Mouse (Mus musculus): ENCODE data around the gene Col6a4. TPM values are rescaled to one million over a fixed set of nuclear protein-coding genes. Genes with fewer than 3 reads are reported as not detected.

Col6a4 gene
- polyA plus RNA-seq, 1 experiment = 0.01 TPM

GRCm38 (mm10) chr9:106101166-106101565 lies 4.6 kb upstream of the Col6a4 start:
- Histone ChIP-seq H3K36me3 (ENCODE audit: control insufficient read depth, insufficient read depth) (no peaks in the 10 kb centered on the region), H3K79me2 (ENCODE audit: control insufficient read depth, insufficient read depth) (no peaks in the 10 kb centered on the region), H3K4me3 (no peak overlapping the region), H3ac (ENCODE audit: control insufficient read depth, insufficient read length) (no peak overlapping the region), H3K4me2 (ENCODE audit: low read depth) (no peak overlapping the region), H3K27me3 (ENCODE audit: control insufficient read depth, insufficient read depth, insufficient read length) (peaks cover 7% of the 10 kb centered on the region)
- TF ChIP-seq TCF12 (IDR thresholded peaks at IDR 0.05; ENCODE audit: insufficient read depth, poor library complexity, severe bottlenecking) (no peak), MAX (IDR thresholded peaks at IDR 0.05; ENCODE audit: low read depth) (no peak), CEBPB (IDR thresholded peaks at IDR 0.05; ENCODE audit: insufficient read depth, poor library complexity, severe bottlenecking) (no peak), POLR2AphosphoS2 (IDR thresholded peaks at IDR 0.05; ENCODE audit: insufficient read length, low read depth) (no peak), REST (IDR thresholded peaks at IDR 0.05; ENCODE audit: insufficient read depth, insufficient read length) (no peak), TCF3 (IDR thresholded peaks at IDR 0.05; ENCODE audit: insufficient read length, low read depth) (no peak), MYOG (IDR thresholded peaks at IDR 0.05; ENCODE audit: control insufficient read depth in 1 of 3, insufficient read depth in 1 of 3, insufficient read length in 2 of 3, low read depth in 2 of 3) (no peak), SRF (IDR thresholded peaks at IDR 0.05; ENCODE audit: control insufficient read depth, insufficient read length, low read depth) (no peak), E2F4 (IDR thresholded peaks at IDR 0.05; ENCODE audit: insufficient read depth) (no peak)

- no peak overlapping the region for H3K4me2 ChIP-seq (ENCODE audit: low read depth)
- no peak overlapping the region for H3K4me3 ChIP-seq
- H3ac ChIP-seq (ENCODE audit: control insufficient read depth, insufficient read length) = no peak overlapping the region
- TF ChIP-seq TCF3 (IDR thresholded peaks at IDR 0.05; ENCODE audit: insufficient read length, low read depth) (no peak), SRF (IDR thresholded peaks at IDR 0.05; ENCODE audit: control insufficient read depth, insufficient read length, low read depth) (no peak), E2F4 (IDR thresholded peaks at IDR 0.05; ENCODE audit: insufficient read depth) (no peak), MAX (IDR thresholded peaks at IDR 0.05; ENCODE audit: low read depth) (no peak), POLR2AphosphoS2 (IDR thresholded peaks at IDR 0.05; ENCODE audit: insufficient read length, low read depth) (no peak), CEBPB (IDR thresholded peaks at IDR 0.05; ENCODE audit: insufficient read depth, poor library complexity, severe bottlenecking) (no peak), POLR2A (IDR thresholded peaks at IDR 0.05; ENCODE audit: insufficient read length, low read depth) (no peak), MYOG (IDR thresholded peaks at IDR 0.05; ENCODE audit: control insufficient read depth in 1 of 3, insufficient read depth in 1 of 3, insufficient read length in 2 of 3, low read depth in 2 of 3) (no peak), MYOD1 (IDR thresholded peaks at IDR 0.05; ENCODE audit: control insufficient read depth in 1 of 3, insufficient read length in 2 of 3, low read depth in 2 of 3) (no peak), REST (IDR thresholded peaks at IDR 0.05; ENCODE audit: insufficient read depth, insufficient read length) (no peak), TCF12 (IDR thresholded peaks at IDR 0.05; ENCODE audit: insufficient read depth, poor library complexity, severe bottlenecking) (no peak), USF1 (IDR thresholded peaks at IDR 0.05; ENCODE audit: low read depth) (no peak)
- H3K79me2 ChIP-seq (ENCODE audit: control insufficient read depth, insufficient read depth) = no peaks in the 10 kb centered on the region
- H3K27me3 ChIP-seq (ENCODE audit: control insufficient read depth, insufficient read depth, insufficient read length) = peaks cover 7% of the 10 kb centered on the region
- no peaks in the 10 kb centered on the region for H3K36me3 ChIP-seq (ENCODE audit: control insufficient read depth, insufficient read depth)
Measured at GRCm38 (mm10) chr9:106100262-106100661, 3.7 kb upstream of the Col6a4 start.

- no peak for TF ChIP-seq SRF (IDR thresholded peaks at IDR 0.05; ENCODE audit: control insufficient read depth, insufficient read length, low read depth)
- no peak for TF ChIP-seq CEBPB (IDR thresholded peaks at IDR 0.05; ENCODE audit: insufficient read depth, poor library complexity, severe bottlenecking)
- no peak for TF ChIP-seq E2F4 (IDR thresholded peaks at IDR 0.05; ENCODE audit: insufficient read depth)
- TF ChIP-seq MAX (IDR thresholded peaks at IDR 0.05; ENCODE audit: low read depth) = no peak
- no peak for TF ChIP-seq POLR2A (IDR thresholded peaks at IDR 0.05; ENCODE audit: insufficient read length, low read depth)
- no peak for TF ChIP-seq POLR2AphosphoS2 (IDR thresholded peaks at IDR 0.05; ENCODE audit: insufficient read length, low read depth)
- no peak for TF ChIP-seq MYOG (IDR thresholded peaks at IDR 0.05; ENCODE audit: control insufficient read depth in 1 of 3, insufficient read depth in 1 of 3, insufficient read length in 2 of 3, low read depth in 2 of 3)
- TF ChIP-seq MYOD1 (IDR thresholded peaks at IDR 0.05; ENCODE audit: control insufficient read depth in 1 of 3, insufficient read length in 2 of 3, low read depth in 2 of 3) = no peak
- no peak for TF ChIP-seq TCF3 (IDR thresholded peaks at IDR 0.05; ENCODE audit: insufficient read length, low read depth)
- no peak for TF ChIP-seq TCF12 (IDR thresholded peaks at IDR 0.05; ENCODE audit: insufficient read depth, poor library complexity, severe bottlenecking)
- TF ChIP-seq REST (IDR thresholded peaks at IDR 0.05; ENCODE audit: insufficient read depth, insufficient read length) = no peak
- no peak for TF ChIP-seq USF1 (IDR thresholded peaks at IDR 0.05; ENCODE audit: low read depth)
- Histone ChIP-seq H3K36me3 (ENCODE audit: control insufficient read depth, insufficient read depth) (no peaks in the 10 kb centered on the region), H3K79me2 (ENCODE audit: control insufficient read depth, insufficient read depth) (no peaks in the 10 kb centered on the region), H3ac (ENCODE audit: control insufficient read depth, insufficient read length) (no peak overlapping the region), H3K4me3 (no peak overlapping the region), H3K4me2 (ENCODE audit: low read depth) (no peak overlapping the region), H3K27me3 (ENCODE audit: control insufficient read depth, insufficient read depth, insufficient read length) (peaks cover 7% of the 10 kb centered on the region)
Measured at GRCm38 (mm10) chr9:106099379-106100021, 2.9 kb upstream of the Col6a4 start.

- Histone ChIP-seq H3K4me2 (ENCODE audit: low read depth) (no peak overlapping the region), H3K36me3 (ENCODE audit: control insufficient read depth, insufficient read depth) (no peaks in the 10 kb centered on the region), H3K4me3 (no peak overlapping the region), H3K79me2 (ENCODE audit: control insufficient read depth, insufficient read depth) (no peaks in the 10 kb centered on the region), H3ac (ENCODE audit: control insufficient read depth, insufficient read length) (no peak overlapping the region), H3K27me3 (ENCODE audit: control insufficient read depth, insufficient read depth, insufficient read length) (peaks cover 9% of the 10 kb centered on the region)
- no peak for TF ChIP-seq USF1 (IDR thresholded peaks at IDR 0.05; ENCODE audit: low read depth)
- TF ChIP-seq MAX (IDR thresholded peaks at IDR 0.05; ENCODE audit: low read depth) = no peak
- TF ChIP-seq CEBPB (IDR thresholded peaks at IDR 0.05; ENCODE audit: insufficient read depth, poor library complexity, severe bottlenecking) = no peak
- no peak for TF ChIP-seq POLR2A (IDR thresholded peaks at IDR 0.05; ENCODE audit: insufficient read length, low read depth)
- no peak for TF ChIP-seq MYOD1 (IDR thresholded peaks at IDR 0.05; ENCODE audit: control insufficient read depth in 1 of 3, insufficient read length in 2 of 3, low read depth in 2 of 3)
- no peak for TF ChIP-seq TCF12 (IDR thresholded peaks at IDR 0.05; ENCODE audit: insufficient read depth, poor library complexity, severe bottlenecking)
- no peak for TF ChIP-seq TCF3 (IDR thresholded peaks at IDR 0.05; ENCODE audit: insufficient read length, low read depth)
- no peak for TF ChIP-seq E2F4 (IDR thresholded peaks at IDR 0.05; ENCODE audit: insufficient read depth)
Measured at GRCm38 (mm10) chr9:106081528-106081927, 15.1 kb downstream of the Col6a4 start.
